Mouse (Mus musculus) myocyte (in vitro differentiated cells): Measurements from ENCODE around the gene Fam49a. TPM values are rescaled to one million over a fixed set of nuclear protein-coding genes. Genes with fewer than 3 reads are reported as not detected.

Experiments used
- H3K27me3 ChIP-seq: one replicate; pipeline ENCODE4 v1.6.1; 2011; ENCODE audit not compliant: control insufficient read depth, insufficient read depth, insufficient read length
- H3K36me3 ChIP-seq: one replicate; pipeline ENCODE4 v1.6.1; 2011; ENCODE audit not compliant: control insufficient read depth, insufficient read depth
- H3K4me2 ChIP-seq: one replicate; pipeline ENCODE4 v1.6.1; 2011; ENCODE audit warnings: low read depth, control low read depth
- H3K4me3 ChIP-seq: one replicate; pipeline ENCODE4 v1.5.1; 2011; ENCODE audit warnings: mild to moderate bottlenecking, control low read depth, moderate library complexity
- H3K79me2 ChIP-seq: one replicate; pipeline ENCODE4 v1.6.1; 2011; ENCODE audit not compliant: control insufficient read depth, insufficient read depth
- H3ac ChIP-seq: one replicate; pipeline ENCODE4 v1.6.1; 2011; ENCODE audit not compliant: control insufficient read depth, insufficient read length
- CEBPB ChIP-seq: IDR thresholded peaks from 2 replicates; pipeline ENCODE4 v1.6.1; 2011; ENCODE audit warnings: mild to moderate bottlenecking, moderate library complexity; ENCODE audit not compliant: poor library complexity, insufficient read depth, severe bottlenecking
- E2F4 ChIP-seq: IDR thresholded peaks from one replicate; pipeline ENCODE4 v1.6.1; 2011; ENCODE audit warnings: mild to moderate bottlenecking, control low read depth, moderate library complexity; ENCODE audit not compliant: insufficient read depth
- MAX ChIP-seq: IDR thresholded peaks from one replicate; pipeline ENCODE4 v1.6.1; 2011; ENCODE audit warnings: low read depth, mild to moderate bottlenecking, control low read depth
- MYOD1 ChIP-seq, 3 experiments: IDR thresholded peaks; one replicate each; pipeline ENCODE4 v1.6.1; 2011; ENCODE audit warnings: control low read depth in 2 of 3, low read depth in 2 of 3, mild to moderate bottlenecking in 2 of 3, moderate library complexity in 1 of 3; ENCODE audit not compliant: insufficient read length in 2 of 3, control insufficient read depth in 1 of 3
- MYOG ChIP-seq, 3 experiments: IDR thresholded peaks; one replicate each; pipeline ENCODE4 v1.6.1; 2011; ENCODE audit warnings: control low read depth in 2 of 3, low read depth in 2 of 3, mild to moderate bottlenecking in 2 of 3; ENCODE audit not compliant: insufficient read length in 2 of 3, control insufficient read depth in 1 of 3, insufficient read depth in 1 of 3
- POLR2A ChIP-seq: IDR thresholded peaks from one replicate; pipeline ENCODE4 v1.6.1; 2011; ENCODE audit warnings: low read depth, mild to moderate bottlenecking, control low read depth, moderate library complexity; ENCODE audit not compliant: insufficient read length
- POLR2AphosphoS2 ChIP-seq: IDR thresholded peaks from one replicate; pipeline ENCODE4 v1.6.1; 2011; ENCODE audit warnings: low read depth, control low read depth; ENCODE audit not compliant: insufficient read length
- REST ChIP-seq: IDR thresholded peaks from one replicate; pipeline ENCODE4 v1.6.1; 2011; ENCODE audit warnings: mild to moderate bottlenecking, control low read depth, moderate library complexity; ENCODE audit not compliant: insufficient read depth, insufficient read length
- SRF ChIP-seq: IDR thresholded peaks from one replicate; pipeline ENCODE4 v1.6.1; 2011; ENCODE audit warnings: low read depth; ENCODE audit not compliant: control insufficient read depth, insufficient read length
- TCF12 ChIP-seq: IDR thresholded peaks from one replicate; pipeline ENCODE4 v1.6.1; 2011; ENCODE audit warnings: mild to moderate bottlenecking, control low read depth; ENCODE audit not compliant: poor library complexity, insufficient read depth, severe bottlenecking
- TCF3 ChIP-seq: IDR thresholded peaks from one replicate; pipeline ENCODE4 v1.6.1; 2011; ENCODE audit warnings: low read depth, control low read depth; ENCODE audit not compliant: insufficient read length
- USF1 ChIP-seq: IDR thresholded peaks from one replicate; pipeline ENCODE4 v1.6.1; 2011; ENCODE audit warnings: low read depth, mild to moderate bottlenecking, control low read depth, moderate library complexity
- polyA plus RNA-seq: library from polyadenylated mRNA; unstranded; fragments of >200 nt; fragmentation: generic; extraction: Trizol; gene quantifications from one replicate; pipeline ENCODE4 v1.2.1, GENCODE M21; 2012; ENCODE audit warnings: missing spikeins

Gene Fam49a
- polyA plus RNA-seq, 1 experiment = not detected

- no peaks in the 10 kb centered on the region for H3K79me2 ChIP-seq
- TF ChIP-seq POLR2AphosphoS2 (no peak), MAX (no peak), REST (no peak), TCF3 (no peak), MYOD1 (IDR thresholded peaks at IDR 0.05; ENCODE audit: control insufficient read depth in 1 of 3, insufficient read length in 2 of 3, low read depth in 2 of 3) (no peak), POLR2A (no peak), E2F4 (no peak), TCF12 (no peak), SRF (no peak), CEBPB (no peak), MYOG (IDR thresholded peaks at IDR 0.05; ENCODE audit: control insufficient read depth in 1 of 3, insufficient read depth in 1 of 3, insufficient read length in 2 of 3, low read depth in 2 of 3) (no peak), USF1 (no peak)
- H3K4me2 ChIP-seq = no peak overlapping the region
- H3K27me3 ChIP-seq = no peaks in the 10 kb centered on the region
- H3K4me3 ChIP-seq = no peak overlapping the region
- H3ac ChIP-seq = no peak overlapping the region
- no peaks in the 10 kb centered on the region for H3K36me3 ChIP-seq
Observed at GRCm38 (mm10) chr12:12313437-12313836, 51.5 kb downstream of the Fam49a start.

GRCm38 (mm10) chr12:12313919-12314318 is 52.0 kb downstream of the Fam49a start:
- H3ac ChIP-seq = no peak overlapping the region
- H3K4me2 ChIP-seq = no peak overlapping the region
- no peak overlapping the region for H3K4me3 ChIP-seq
- no peaks in the 10 kb centered on the region for H3K27me3 ChIP-seq
- no peaks in the 10 kb centered on the region for H3K79me2 ChIP-seq
- TF ChIP-seq REST = no peak
- TF ChIP-seq POLR2AphosphoS2 = no peak
- no peak for TF ChIP-seq MYOD1 (IDR thresholded peaks at IDR 0.05; ENCODE audit: control insufficient read depth in 1 of 3, insufficient read length in 2 of 3, low read depth in 2 of 3)
- no peak for TF ChIP-seq SRF
- TF ChIP-seq TCF12 = no peak
- no peak for TF ChIP-seq E2F4
- no peak for TF ChIP-seq MYOG (IDR thresholded peaks at IDR 0.05; ENCODE audit: control insufficient read depth in 1 of 3, insufficient read depth in 1 of 3, insufficient read length in 2 of 3, low read depth in 2 of 3)
- no peak for TF ChIP-seq MAX
- TF ChIP-seq USF1 = no peak
- no peak for TF ChIP-seq POLR2A
- no peak for TF ChIP-seq TCF3
- TF ChIP-seq CEBPB = no peak
- H3K36me3 ChIP-seq = no peaks in the 10 kb centered on the region

GRCm38 (mm10) chr12:12314326-12314725 is 52.4 kb downstream of the Fam49a start:
- H3K27me3 ChIP-seq = no peaks in the 10 kb centered on the region
- H3K4me2 ChIP-seq = no peak overlapping the region
- no peak overlapping the region for H3K4me3 ChIP-seq
- H3K79me2 ChIP-seq = no peaks in the 10 kb centered on the region
- no peaks in the 10 kb centered on the region for H3K36me3 ChIP-seq
- TF ChIP-seq REST (no peak), CEBPB (no peak), MYOG (IDR thresholded peaks at IDR 0.05; ENCODE audit: control insufficient read depth in 1 of 3, insufficient read depth in 1 of 3, insufficient read length in 2 of 3, low read depth in 2 of 3) (no peak), POLR2A (no peak), POLR2AphosphoS2 (no peak), MYOD1 (IDR thresholded peaks at IDR 0.05; ENCODE audit: control insufficient read depth in 1 of 3, insufficient read length in 2 of 3, low read depth in 2 of 3) (no peak), MAX (no peak), TCF12 (no peak), E2F4 (no peak), TCF3 (no peak), USF1 (no peak), SRF (no peak)
- H3ac ChIP-seq = no peak overlapping the region

GRCm38 (mm10) chr12:12315011-12315410 is 53.1 kb downstream of the Fam49a start:
- H3K4me2 ChIP-seq = no peak overlapping the region
- H3K27me3 ChIP-seq = no peaks in the 10 kb centered on the region
- no peaks in the 10 kb centered on the region for H3K79me2 ChIP-seq
- no peak overlapping the region for H3K4me3 ChIP-seq
- H3ac ChIP-seq = no peak overlapping the region
- no peaks in the 10 kb centered on the region for H3K36me3 ChIP-seq
- TF ChIP-seq TCF12 = no peak

GRCm38 (mm10) chr12:12316956-12317355 is 55.0 kb downstream of the Fam49a start:
- TF ChIP-seq MAX (no peak), POLR2AphosphoS2 (no peak), POLR2A (no peak)
- Histone ChIP-seq H3K36me3 (no peaks in the 10 kb centered on the region), H3K4me3 (no peak overlapping the region), H3K79me2 (no peaks in the 10 kb centered on the region), H3K27me3 (no peaks in the 10 kb centered on the region), H3K4me2 (no peak overlapping the region), H3ac (no peak overlapping the region)
